Mouse (Mus musculus) G1E (cell line): ENCODE measurements at regions not wholly inside any gene's neighbourhood (a gene's known extent, or its start where the extent isn't known, plus 50 kb on each side); places are given as distances from the start of the nearest gene placed in this dataset.

Experiments used
- ATAC-seq: 2 replicates; pipeline ENCODE4 v1.8.0; 2016; ENCODE audit warnings: mild to moderate bottlenecking; ENCODE audit not compliant: insufficient number of reproducible peaks, poor library complexity, low FRiP score, severe bottlenecking; ENCODE audit errors: extremely low read depth
- DNase-seq: peaks from one replicate; pipeline ENCODE4 v3.0.0; 2012; ENCODE audit warnings: low spot score
- H3K27me3 ChIP-seq: 2 replicates; pipeline ENCODE4 v1.6.1; 2012; ENCODE audit warnings: mild to moderate bottlenecking, low read length, inconsistent platforms; ENCODE audit not compliant: insufficient read depth
- H3K36me3 ChIP-seq: replicated peaks from 2 replicates; pipeline ENCODE3; 2012; ENCODE audit warnings: mild to moderate bottlenecking, inconsistent platforms
- H3K4me1 ChIP-seq: 2 replicates; pipeline ENCODE4 v1.6.1; 2012; ENCODE audit warnings: low read depth, low read length, inconsistent platforms, mixed read lengths; ENCODE audit not compliant: insufficient read depth
- H3K4me3 ChIP-seq: 2 replicates; pipeline ENCODE4 v1.5.1; 2012; ENCODE audit warnings: low read depth, mild to moderate bottlenecking, inconsistent platforms, low read length, moderate library complexity, mixed read lengths
- H3K9me3 ChIP-seq: replicated peaks from 2 replicates; pipeline ENCODE4 v1.6.1; 2012; ENCODE audit warnings: inconsistent platforms
- CTCF ChIP-seq: IDR thresholded peaks from 2 replicates; pipeline ENCODE4 v1.5.1; 2012; ENCODE audit warnings: low read depth, low read length, inconsistent platforms, mixed read lengths
- GATA1 ChIP-seq: IDR thresholded peaks from 2 replicates; pipeline ENCODE4 v1.6.1; 2012; ENCODE audit warnings: borderline replicate concordance, low read length, inconsistent platforms, mixed read lengths
- GATA2 ChIP-seq: IDR thresholded peaks from 2 replicates; pipeline ENCODE4 v1.6.1; 2012; ENCODE audit warnings: low read depth, low read length, inconsistent platforms, borderline replicate concordance
- POLR2AphosphoS5 ChIP-seq: IDR thresholded peaks from 2 replicates; pipeline ENCODE4 v1.6.1; 2012; ENCODE audit warnings: low read depth, low read length, inconsistent platforms; ENCODE audit not compliant: insufficient replicate concordance
- TAL1 ChIP-seq: conservative IDR thresholded peaks from 2 replicates; pipeline ENCODE4 v1.6.1; 2012; ENCODE audit warnings: low read depth, low read length, inconsistent platforms, mixed read lengths

- DNase-seq (no peak), ATAC-seq (no peak)
- Histone ChIP-seq H3K36me3 (no peaks in the 10 kb centered on the region), H3K27me3 (no peaks in the 10 kb centered on the region), H3K4me1 (peaks cover 8% of the 10 kb centered on the region), H3K9me3 (no peaks in the 10 kb centered on the region), H3K4me3 (no peak overlapping the region)
- TF ChIP-seq GATA2 (no peak), CTCF (no peak), GATA1 (no peak), POLR2AphosphoS5 (no peak)
These were observed 72.0 kb downstream of the Gm10260 start for GRCm38 (mm10) chr13:97688310-97688886.

- no peaks in the 10 kb centered on the region for H3K9me3 ChIP-seq
- no peak for ATAC-seq
- DNase-seq: no peak
- TF ChIP-seq GATA2 (no peak), POLR2AphosphoS5 (no peak), GATA1 (no peak), TAL1 (no peak), CTCF (no peak)
- no peaks in the 10 kb centered on the region for H3K27me3 ChIP-seq
- peaks cover 36% of the 10 kb centered on the region for H3K4me1 ChIP-seq
- H3K36me3 ChIP-seq: no peaks in the 10 kb centered on the region
- H3K4me3 ChIP-seq: no peak overlapping the region
These were observed 76.6 kb downstream of the Gm10260 start for GRCm38 (mm10) chr13:97683836-97684235.

- DNase-seq: no peak
- no peak for TF ChIP-seq CTCF
- no peak for TF ChIP-seq GATA2
- TF ChIP-seq TAL1: no peak
- TF ChIP-seq GATA1: no peak
- TF ChIP-seq POLR2AphosphoS5: no peak
- Histone ChIP-seq H3K4me1 (peaks cover 48% of the 10 kb centered on the region), H3K9me3 (no peaks in the 10 kb centered on the region), H3K27me3 (no peaks in the 10 kb centered on the region), H3K4me3 (no peak overlapping the region), H3K36me3 (no peaks in the 10 kb centered on the region)
- ATAC-seq: no peak
These were observed 79.0 kb downstream of the Gm10260 start for GRCm38 (mm10) chr13:97681228-97681987.

GRCm38 (mm10) chr13:97680283-97680896 lies 80.0 kb downstream of the Gm10260 start:
- Histone ChIP-seq H3K9me3 (no peaks in the 10 kb centered on the region), H3K36me3 (no peaks in the 10 kb centered on the region), H3K27me3 (peaks cover 5% of the 10 kb centered on the region; the same call in 1 of the 2 replicates), H3K4me3 (peak overlapping the region; percentile 1; the same call in 1 of the 2 replicates), H3K4me1 (peaks cover 48% of the 10 kb centered on the region)
- ATAC-seq (peak; percentile 66), DNase-seq (peak; percentile 52)
- no peak for TF ChIP-seq GATA1
- TF ChIP-seq TAL1: 0 out of 2 replicates have a peak, but pooled peaks have one; percentile 41

DNA sequence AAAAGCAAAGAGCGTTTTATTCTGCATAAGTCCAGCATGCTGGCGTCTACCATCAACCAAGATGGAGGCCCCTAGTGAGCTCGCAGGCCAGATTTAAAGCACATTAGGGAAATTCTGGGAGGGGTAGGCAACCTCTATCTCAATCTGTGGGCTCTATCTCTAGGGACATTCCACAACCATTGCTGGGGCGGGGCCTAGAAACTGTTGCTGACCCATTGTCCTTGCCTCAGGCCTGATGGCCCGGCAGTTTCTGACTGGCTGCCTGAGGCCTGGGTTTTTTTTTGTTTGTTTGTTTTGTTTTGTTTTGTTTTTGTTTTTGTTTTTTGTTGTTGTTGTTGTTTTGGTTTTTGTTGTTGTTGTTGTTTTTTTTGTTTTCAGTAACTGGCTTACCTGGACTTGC lies 81.4 kb downstream of the Gm10260 start:
- Histone ChIP-seq H3K4me1 (peaks cover 46% of the 10 kb centered on the region), H3K9me3 (no peaks in the 10 kb centered on the region), H3K36me3 (no peaks in the 10 kb centered on the region), H3K27me3 (peaks cover 19% of the 10 kb centered on the region), H3K4me3 (no peak overlapping the region)
- TF ChIP-seq TAL1 (no peak), POLR2AphosphoS5 (no peak), CTCF (no peak), GATA1 (no peak), GATA2 (no peak)
- no peak for ATAC-seq
- no peak for DNase-seq

DNA sequence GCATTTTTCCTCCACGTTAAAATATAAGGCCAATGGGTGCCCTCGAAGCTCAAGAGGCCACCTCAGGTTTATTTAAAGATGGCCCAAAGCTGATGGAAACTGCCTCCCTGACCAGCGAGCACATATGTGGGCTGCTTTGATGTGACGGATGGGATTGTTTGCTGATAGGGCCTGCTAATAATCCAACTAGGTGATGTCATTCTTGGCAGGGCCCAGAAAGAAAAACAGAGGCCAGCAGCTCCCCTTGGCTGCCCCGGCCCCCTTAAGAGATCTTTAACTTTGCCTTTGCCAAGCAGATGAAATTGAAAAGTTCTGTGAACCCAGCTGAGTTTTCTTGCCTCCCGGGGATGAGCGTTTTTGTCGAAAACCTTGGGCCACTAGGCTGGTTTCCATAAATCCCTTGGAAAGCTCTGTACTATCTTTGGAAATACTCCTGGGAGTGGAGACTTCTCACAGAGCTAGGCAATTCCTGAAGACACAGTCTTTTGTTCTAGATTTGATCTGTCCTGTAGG lies 83.8 kb downstream of the Gm10260 start:
- Histone ChIP-seq H3K4me1 (peaks cover 37% of the 10 kb centered on the region), H3K9me3 (no peaks in the 10 kb centered on the region), H3K36me3 (no peaks in the 10 kb centered on the region), H3K4me3 (no peak overlapping the region), H3K27me3 (peaks cover 39% of the 10 kb centered on the region)
- TF ChIP-seq GATA1 (no peak), POLR2AphosphoS5 (no peak), TAL1 (no peak), GATA2 (no peak), CTCF (no peak)
- ATAC-seq (no peak), DNase-seq (no peak)
